Mouse (Mus musculus): Measurements from ENCODE around the gene Tmem184a. TPM values are rescaled to one million over a fixed set of nuclear protein-coding genes. Genes with fewer than 3 reads are reported as not detected.

Gene Tmem184a
- polyA plus RNA-seq, 1 experiment from 2014 or later, result 39.7 TPM

DNA sequence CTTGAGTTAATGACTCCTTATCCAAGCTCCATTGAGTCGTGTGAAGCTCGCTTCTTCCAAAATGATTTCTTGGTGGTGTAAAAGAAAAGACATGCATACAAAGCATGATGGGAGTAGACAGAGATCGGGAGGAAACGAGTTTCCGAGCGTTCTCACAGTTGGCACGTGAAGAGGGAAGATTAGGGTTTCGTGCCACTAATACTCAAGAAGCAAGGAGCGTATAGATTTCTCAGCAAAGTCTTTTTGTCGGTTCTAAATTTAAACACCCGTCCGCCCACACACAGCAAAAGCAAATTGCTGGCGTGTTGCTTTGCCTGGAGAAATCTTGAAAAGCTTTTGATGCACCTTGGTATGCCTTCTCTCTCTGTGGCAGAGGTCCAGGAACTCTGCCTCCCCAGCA, 9.7 kb upstream of the Tmem184a start:
- H3K4me3 ChIP-seq (replicated peaks; ENCODE audit: low read length), result no peak overlapping the region
- H3K36me3 ChIP-seq (ENCODE audit: control insufficient read depth, insufficient read depth, low read length), result no peaks in the 10 kb centered on the region
- H3K4me2 ChIP-seq (ENCODE audit: low read depth, low read length), result no peak overlapping the region
- ATAC-seq (ENCODE audit: insufficient read depth, low FRiP score), result no peak
- no peak overlapping the region for H3K9ac ChIP-seq (ENCODE audit: low read length)
- H3K27me3 ChIP-seq (ENCODE audit: control insufficient read depth, insufficient read depth, low read length), result no peaks in the 10 kb centered on the region
- H3K27ac ChIP-seq (ENCODE audit: low read length), result no peak overlapping the region
- H3K9me3 ChIP-seq (replicated peaks; ENCODE audit: control insufficient read depth, low read length), result no peaks in the 10 kb centered on the region
- WGBS, result 73% methylated on average over 13 of the region's 13 CpGs
- H3K4me1 ChIP-seq (ENCODE audit: control insufficient read depth, insufficient read depth, low read length), result peaks cover 14% of the 10 kb centered on the region

GRCm38 (mm10) chr5:139827593-139827992, 7.9 kb upstream of the Tmem184a start:
- Histone ChIP-seq H3K4me2 (ENCODE audit: low read depth, low read length) (no peak overlapping the region), H3K4me1 (ENCODE audit: control insufficient read depth, insufficient read depth, low read length) (peaks cover 14% of the 10 kb centered on the region), H3K9ac (ENCODE audit: low read length) (no peak overlapping the region), H3K27ac (ENCODE audit: low read length) (no peak overlapping the region), H3K36me3 (ENCODE audit: control insufficient read depth, insufficient read depth, low read length) (no peaks in the 10 kb centered on the region), H3K9me3 (replicated peaks; ENCODE audit: control insufficient read depth, low read length) (no peaks in the 10 kb centered on the region), H3K4me3 (replicated peaks; ENCODE audit: low read length) (no peak overlapping the region), H3K27me3 (ENCODE audit: control insufficient read depth, insufficient read depth, low read length) (no peaks in the 10 kb centered on the region)
- ATAC-seq (ENCODE audit: insufficient read depth, low FRiP score), result no peak
- 79% methylated on average over 1 of the region's 1 CpGs for WGBS

- H3K4me1 ChIP-seq (ENCODE audit: control insufficient read depth, insufficient read depth, low read length), result peaks cover 23% of the 10 kb centered on the region
- peak within 1 kb of the TSS; percentile 66 for H3K27ac ChIP-seq (ENCODE audit: low read length)
- peak; percentile 71; the same call in 1 of the 2 replicates for ATAC-seq (ENCODE audit: insufficient read depth, low FRiP score)
- H3K4me2 ChIP-seq (ENCODE audit: low read depth, low read length), result peak within 1 kb of the TSS; percentile 95
- peaks cover 4% of the 10 kb centered on the region; the same call in 1 of the 2 replicates for H3K36me3 ChIP-seq (ENCODE audit: control insufficient read depth, insufficient read depth, low read length)
- H3K4me3 ChIP-seq (replicated peaks; ENCODE audit: low read length), result peak within 1 kb of the TSS; percentile 75
- WGBS, result under 1% methylated on average over 43 of the region's 43 CpGs
- no peaks in the 10 kb centered on the region for H3K9me3 ChIP-seq (replicated peaks; ENCODE audit: control insufficient read depth, low read length)
- H3K9ac ChIP-seq (ENCODE audit: low read length), result peak within 1 kb of the TSS; percentile 83
- no peaks in the 10 kb centered on the region for H3K27me3 ChIP-seq (ENCODE audit: control insufficient read depth, insufficient read depth, low read length)
These were observed 6.8 kb upstream of the Tmem184a start, which contains the start of the genes Gm26938 and Psmg3 for GRCm38 (mm10) chr5:139826357-139827055. TSS of gene Gm26938 (minus strand) at chr5:139826407. TSS of gene Psmg3 (minus strand) at chr5:139826885.

- Histone ChIP-seq H3K36me3 (ENCODE audit: control insufficient read depth, insufficient read depth, low read length) (peaks cover 4% of the 10 kb centered on the region; the same call in 1 of the 2 replicates), H3K4me1 (ENCODE audit: control insufficient read depth, insufficient read depth, low read length) (peaks cover 24% of the 10 kb centered on the region), H3K4me3 (replicated peaks; ENCODE audit: low read length) (peak overlapping the region; percentile 75), H3K27me3 (ENCODE audit: control insufficient read depth, insufficient read depth, low read length) (no peaks in the 10 kb centered on the region), H3K9me3 (replicated peaks; ENCODE audit: control insufficient read depth, low read length) (no peaks in the 10 kb centered on the region), H3K4me2 (ENCODE audit: low read depth, low read length) (peak overlapping the region; percentile 95), H3K27ac (ENCODE audit: low read length) (peak overlapping the region; percentile 66; the same call in 1 of the 2 replicates), H3K9ac (ENCODE audit: low read length) (peak overlapping the region; percentile 83)
- WGBS, result 40% methylated on average over 11 of the region's 11 CpGs
- ATAC-seq (ENCODE audit: insufficient read depth, low FRiP score), result no peak
These were observed 6.2 kb upstream of the Tmem184a start for GRCm38 (mm10) chr5:139825947-139826346.

DNA sequence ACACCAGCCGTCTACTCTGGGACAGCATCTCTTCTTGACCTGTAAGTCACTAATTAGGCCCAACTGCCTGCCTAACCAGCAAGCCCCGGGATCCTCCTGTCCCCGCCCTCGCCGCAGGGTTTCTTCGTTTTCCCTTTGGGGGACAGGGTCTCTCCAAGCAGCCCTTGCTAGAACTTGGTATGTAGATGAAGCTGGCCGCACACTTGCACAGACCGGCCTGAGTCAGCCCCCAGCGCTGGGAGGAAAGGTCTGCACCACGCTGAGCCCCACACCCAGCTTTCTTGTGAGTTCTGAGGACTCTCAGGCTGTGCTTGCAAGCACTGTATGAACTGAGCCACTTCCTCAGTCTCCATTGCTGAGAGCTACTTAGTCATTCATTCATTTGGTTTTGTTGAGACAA, 4.8 kb upstream of the Tmem184a start:
- peaks cover 4% of the 10 kb centered on the region; the same call in 1 of the 2 replicates for H3K36me3 ChIP-seq (ENCODE audit: control insufficient read depth, insufficient read depth, low read length)
- H3K9me3 ChIP-seq (replicated peaks; ENCODE audit: control insufficient read depth, low read length), result no peaks in the 10 kb centered on the region
- ATAC-seq (ENCODE audit: insufficient read depth, low FRiP score), result no peak
- H3K27ac ChIP-seq (ENCODE audit: low read length), result no peak overlapping the region
- no peak overlapping the region for H3K4me2 ChIP-seq (ENCODE audit: low read depth, low read length)
- 87% methylated on average over 10 of the region's 10 CpGs for WGBS
- H3K4me1 ChIP-seq (ENCODE audit: control insufficient read depth, insufficient read depth, low read length), result peaks cover 24% of the 10 kb centered on the region
- no peaks in the 10 kb centered on the region for H3K27me3 ChIP-seq (ENCODE audit: control insufficient read depth, insufficient read depth, low read length)
- H3K4me3 ChIP-seq (replicated peaks; ENCODE audit: low read length), result no peak overlapping the region
- H3K9ac ChIP-seq (ENCODE audit: low read length), result no peak overlapping the region

DNA sequence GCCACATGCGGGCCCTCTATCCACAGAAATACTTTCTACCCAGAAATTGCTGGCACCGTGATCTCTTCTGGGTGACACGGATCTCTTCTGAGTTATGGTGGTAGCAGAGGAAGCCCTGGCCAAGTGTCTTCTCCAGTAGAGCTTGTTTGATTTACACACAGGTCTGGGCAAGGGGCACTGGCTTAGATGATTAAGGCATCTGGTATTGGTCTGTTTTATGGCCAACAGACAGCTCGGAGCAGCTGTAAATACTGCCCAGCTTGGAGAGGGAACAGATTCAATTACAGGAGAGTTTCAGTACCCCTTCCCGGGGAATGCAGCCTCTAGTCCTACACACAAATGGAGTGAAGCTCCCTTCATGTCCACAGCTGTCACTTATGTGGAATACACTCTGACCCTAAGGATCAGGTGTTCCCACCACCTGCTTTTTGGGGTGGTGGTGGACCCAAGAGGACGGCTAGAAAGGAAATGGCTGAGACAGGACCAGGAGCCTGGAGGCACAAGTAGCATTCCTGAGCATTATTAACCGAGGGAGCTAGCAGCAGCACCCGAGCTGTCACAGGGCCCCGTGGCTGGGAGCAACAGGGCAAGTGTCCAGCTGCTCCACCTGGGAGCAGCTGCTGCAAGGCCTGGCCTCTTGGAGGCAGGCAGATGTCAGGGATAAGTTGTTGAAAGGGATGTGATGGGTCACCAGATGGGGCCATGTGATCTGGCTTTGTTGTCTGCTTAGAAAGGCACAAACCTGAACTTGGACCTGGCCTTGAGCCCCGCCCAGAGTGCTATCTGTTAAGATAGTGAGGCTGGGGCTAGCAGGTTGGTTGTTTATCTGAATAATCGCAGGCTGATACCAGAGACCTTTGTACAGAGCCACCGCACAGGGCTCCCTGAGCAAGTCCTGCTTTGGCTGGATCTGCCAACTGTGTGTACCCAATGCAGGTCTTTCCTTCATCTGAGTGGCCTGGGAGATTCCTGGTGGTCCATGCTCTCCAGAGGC, 2.0 kb upstream of the Tmem184a start:
- Histone ChIP-seq H3K27me3 (ENCODE audit: control insufficient read depth, insufficient read depth, low read length) (no peaks in the 10 kb centered on the region), H3K27ac (ENCODE audit: low read length) (peak overlapping the region; percentile 57), H3K9me3 (replicated peaks; ENCODE audit: control insufficient read depth, low read length) (no peaks in the 10 kb centered on the region), H3K9ac (ENCODE audit: low read length) (peak overlapping the region; percentile 39), H3K4me3 (replicated peaks; ENCODE audit: low read length) (no peak overlapping the region), H3K36me3 (ENCODE audit: control insufficient read depth, insufficient read depth, low read length) (peaks cover 4% of the 10 kb centered on the region; the same call in 1 of the 2 replicates), H3K4me2 (ENCODE audit: low read depth, low read length) (no peak overlapping the region), H3K4me1 (ENCODE audit: control insufficient read depth, insufficient read depth, low read length) (peaks cover 21% of the 10 kb centered on the region)
- WGBS, result 61% methylated on average over 12 of the region's 12 CpGs
- ATAC-seq (ENCODE audit: insufficient read depth, low FRiP score), result peak; percentile 42; the same call in 1 of the 2 replicates

DNA sequence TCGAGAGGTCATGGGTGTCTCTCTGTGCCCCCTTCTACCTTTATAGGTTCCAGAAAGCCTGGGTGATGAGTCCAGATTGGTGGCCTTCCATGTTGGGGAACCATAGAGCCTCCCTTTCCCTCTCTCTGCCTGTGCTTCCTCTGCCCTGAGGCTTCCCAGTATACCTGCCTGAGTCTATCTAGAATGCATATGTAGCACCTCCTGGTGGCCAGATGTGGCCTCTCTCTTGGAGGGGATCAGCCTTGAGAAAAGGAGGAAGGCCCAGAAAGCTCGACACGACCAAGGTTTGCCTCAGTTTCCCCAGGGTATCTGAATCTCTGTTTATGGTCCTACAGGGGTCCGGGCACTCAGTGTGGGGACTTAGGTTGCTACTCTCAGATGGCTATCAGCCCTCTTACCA, 916 bp downstream of the Tmem184a start:
- WGBS, result 50% methylated on average over 4 of the region's 4 CpGs
- H3K4me3 ChIP-seq (replicated peaks; ENCODE audit: low read length), result peak overlapping the region; percentile 20
- peaks cover 13% of the 10 kb centered on the region for H3K4me1 ChIP-seq (ENCODE audit: control insufficient read depth, insufficient read depth, low read length)
- 0 out of 2 replicates have a peak, but pooled peaks cover 5% of the 10 kb centered on the region for H3K27me3 ChIP-seq (ENCODE audit: control insufficient read depth, insufficient read depth, low read length)
- peaks cover 4% of the 10 kb centered on the region; the same call in 1 of the 2 replicates for H3K36me3 ChIP-seq (ENCODE audit: control insufficient read depth, insufficient read depth, low read length)
- peak overlapping the region; percentile 54; the same call in 1 of the 2 replicates for H3K9ac ChIP-seq (ENCODE audit: low read length)
- H3K27ac ChIP-seq (ENCODE audit: low read length), result peak overlapping the region; percentile 83
- peak overlapping the region; percentile 31 for H3K4me2 ChIP-seq (ENCODE audit: low read depth, low read length)
- ATAC-seq (ENCODE audit: insufficient read depth, low FRiP score), result no peak
- no peaks in the 10 kb centered on the region for H3K9me3 ChIP-seq (replicated peaks; ENCODE audit: control insufficient read depth, low read length)

- Histone ChIP-seq H3K9me3 (replicated peaks; ENCODE audit: control insufficient read depth, low read length) (no peaks in the 10 kb centered on the region), H3K36me3 (ENCODE audit: control insufficient read depth, insufficient read depth, low read length) (peaks cover 4% of the 10 kb centered on the region; the same call in 1 of the 2 replicates), H3K4me2 (ENCODE audit: low read depth, low read length) (0 out of 2 replicates have a peak overlapping the region, but pooled peaks have one; percentile 19), H3K27ac (ENCODE audit: low read length) (no peak overlapping the region), H3K9ac (ENCODE audit: low read length) (no peak overlapping the region), H3K4me3 (replicated peaks; ENCODE audit: low read length) (no peak overlapping the region), H3K4me1 (ENCODE audit: control insufficient read depth, insufficient read depth, low read length) (peaks cover 13% of the 10 kb centered on the region), H3K27me3 (ENCODE audit: control insufficient read depth, insufficient read depth, low read length) (0 out of 2 replicates have a peak, but pooled peaks cover 8% of the 10 kb centered on the region)
- no peak for ATAC-seq (ENCODE audit: insufficient read depth, low FRiP score)
- 83% methylated on average over 3 of the region's 3 CpGs for WGBS
These were observed 1.7 kb downstream of the Tmem184a start for GRCm38 (mm10) chr5:139818056-139818455.

All from stomach, embryonic 16.5 days (tissue).